Mouse (Mus musculus) adrenal gland, adult 8-10 months (tissue): ENCODE data around the gene Vax2. TPM values are rescaled to one million over a fixed set of nuclear protein-coding genes. Genes with fewer than 3 reads are reported as not detected.

Experiments used
- DNase-seq: peaks from one replicate; pipeline ENCODE4 v3.0.0; 2022
- total RNA-seq, 4 experiments: library from RNA; stranded (reverse); gene quantifications; 2 replicates each; pipeline ENCODE4 v1.2.4; 2022

Gene Vax2
- total RNA-seq, 4 experiments from 2014 or later: not detected

DNA sequence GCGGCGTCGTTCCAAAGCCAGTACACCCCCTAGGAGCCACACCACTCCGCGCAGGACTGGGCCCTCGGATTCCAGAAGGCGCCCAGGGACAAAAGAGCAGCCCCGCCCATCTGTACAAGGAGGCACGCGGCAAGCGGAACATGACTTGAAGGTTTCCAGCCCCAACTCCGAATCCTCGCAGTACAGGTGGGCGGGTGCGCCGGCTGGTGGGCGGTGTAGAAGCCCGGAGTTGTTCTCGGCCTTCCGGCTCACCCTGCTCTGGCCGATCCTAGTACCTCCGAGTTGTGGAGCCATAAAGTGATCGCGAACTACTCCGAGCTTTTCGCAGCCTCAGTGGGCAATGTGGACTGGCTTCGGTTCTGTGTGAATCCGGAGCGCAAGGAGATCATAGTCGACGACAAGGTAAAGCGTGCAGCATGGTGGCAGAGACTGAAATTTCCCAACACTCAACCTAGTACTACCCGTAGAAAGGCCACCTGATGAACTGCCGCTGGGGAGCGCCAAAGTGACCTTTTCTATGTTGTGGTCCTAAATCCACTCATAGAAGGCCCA is 51.9 kb downstream of the Vax2 start:
- no peak for DNase-seq

DNA sequence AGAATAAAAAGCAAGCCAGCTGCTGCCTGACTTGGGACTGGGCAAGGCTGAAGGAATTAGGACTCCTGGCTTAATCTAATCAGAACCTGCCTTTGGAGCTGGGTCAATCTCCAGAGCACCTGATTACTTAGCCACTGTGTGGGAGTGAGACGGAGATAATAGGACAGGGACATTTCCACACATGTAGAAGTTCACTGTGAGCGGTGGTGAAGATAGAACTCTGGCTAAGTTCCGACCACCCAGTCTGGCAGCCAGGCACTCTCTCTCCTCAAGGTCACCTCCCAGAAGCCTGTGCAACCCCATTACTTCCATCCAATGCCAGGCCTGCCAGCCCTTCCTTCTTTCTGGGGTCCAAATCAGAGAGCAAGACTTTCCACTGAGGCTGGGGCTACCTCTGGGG is 55.9 kb downstream of the Vax2 start:
- DNase-seq: no peak

DNA sequence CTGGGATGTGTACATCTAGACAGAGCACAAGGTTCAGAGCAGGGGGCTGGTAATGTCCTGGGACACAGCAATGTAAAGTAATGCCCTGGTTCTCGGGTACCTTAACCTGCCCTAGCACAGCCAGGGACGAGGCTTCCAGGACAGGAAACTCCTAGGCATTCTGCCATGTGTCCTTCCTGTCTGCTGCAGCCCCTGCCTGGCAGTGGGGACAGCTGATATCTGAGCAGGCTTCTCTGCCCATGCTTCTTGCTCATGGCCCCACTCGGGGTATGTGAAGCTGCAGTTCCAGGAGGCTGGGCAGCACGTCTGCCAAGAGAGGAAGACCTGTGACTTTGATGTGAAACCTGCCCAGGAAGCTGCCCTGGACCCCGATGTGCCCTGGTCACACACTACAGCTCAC is 57.4 kb downstream of the Vax2 start:
- DNase-seq: no peak

- no peak for DNase-seq
Measured at GRCm38 (mm10) chr6:83774126-83774525, 63.1 kb downstream of the Vax2 start.

- no peak for DNase-seq
Measured at GRCm38 (mm10) chr6:83774781-83775563, 63.9 kb downstream of the Vax2 start.

GRCm38 (mm10) chr6:83775638-83776293 is 64.7 kb downstream of the Vax2 start, which contains the start of gene Tex261:
Tex261 (minus strand) TSS chr6:83775813.
- peak; percentile 87 for DNase-seq

GRCm38 (mm10) chr6:83778306-83778705 is 67.2 kb downstream of the Vax2 start:
- DNase-seq: peak; percentile 55

- peak; percentile 58 for DNase-seq
Measured at GRCm38 (mm10) chr6:83779026-83779425, 68.0 kb downstream of the Vax2 start.

DNA sequence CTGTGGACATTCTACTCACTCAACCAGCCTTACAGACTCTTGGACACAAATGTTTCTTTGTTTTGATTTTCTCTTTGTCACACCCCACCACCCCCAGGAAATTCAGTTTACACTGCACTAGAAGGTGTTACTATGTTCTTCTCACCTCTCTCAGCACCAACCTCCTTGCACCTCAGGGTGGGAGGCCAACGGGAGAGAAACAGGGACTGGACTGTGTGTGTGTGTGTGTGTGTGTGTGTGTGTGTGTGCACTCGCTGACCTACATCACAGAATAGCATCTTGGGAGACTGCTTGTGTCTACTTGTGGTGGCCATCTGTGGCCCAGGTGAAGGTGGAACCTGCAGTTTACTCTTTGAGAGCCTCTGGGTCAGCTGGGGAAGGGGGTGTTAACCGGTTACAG is 75.4 kb downstream of the Vax2 start:
- no peak for DNase-seq

Other genes starting within 250 kb of the Vax2 start
- gene Dguok, start 204.3 kb upstream of the Vax2 start, total RNA-seq: 10 to 100 TPM; 46.1 to 62.6 (median 54.7) TPM
- under 1 TPM in 3 of 4 experiments, not detected in 1; 0.28 to 0.52 (median 0.30) TPM for gene Actg2, start 175.0 kb upstream of the Vax2 start, total RNA-seq
- gene Stambp, start 138.5 kb upstream of the Vax2 start, total RNA-seq: 10 to 100 TPM; 24.0 to 33.4 (median 28.3) TPM
- not detected for gene Clec4f, start 55.1 kb upstream of the Vax2 start, total RNA-seq
- gene Cd207, start 33.4 kb upstream of the Vax2 start, total RNA-seq: under 1 TPM in 2 of 4 experiments, not detected in 2; 0.20 to 0.22 TPM
- not detected for gene Atp6v1b1, start 31.7 kb downstream of the Vax2 start, total RNA-seq
- gene Ankrd53, start 51.4 kb downstream of the Vax2 start, total RNA-seq: under 1 TPM in 2 of 4 experiments, not detected in 2; 0.37 to 0.38 TPM
- 100 to 1,000 TPM; 121 to 139 (median 124) TPM for gene Tex261, start 64.5 kb downstream of the Vax2 start, total RNA-seq
- gene Nagk, start 83.7 kb downstream of the Vax2 start, total RNA-seq: 10 to 100 TPM; 55.2 to 72.7 (median 69.2) TPM
- 10 to 100 TPM; 35.0 to 47.3 (median 40.5) TPM for gene Paip2b, start 120.5 kb downstream of the Vax2 start, total RNA-seq
- gene Zfp638, start 155.8 kb downstream of the Vax2 start, total RNA-seq: 100 to 1,000 TPM in 3 of 4 experiments, 10 to 100 TPM in 1; 85.0 to 116 (median 106) TPM